15 mouse cellular contexts compared by ENCODE assay signal in the genomic region with DNA sequence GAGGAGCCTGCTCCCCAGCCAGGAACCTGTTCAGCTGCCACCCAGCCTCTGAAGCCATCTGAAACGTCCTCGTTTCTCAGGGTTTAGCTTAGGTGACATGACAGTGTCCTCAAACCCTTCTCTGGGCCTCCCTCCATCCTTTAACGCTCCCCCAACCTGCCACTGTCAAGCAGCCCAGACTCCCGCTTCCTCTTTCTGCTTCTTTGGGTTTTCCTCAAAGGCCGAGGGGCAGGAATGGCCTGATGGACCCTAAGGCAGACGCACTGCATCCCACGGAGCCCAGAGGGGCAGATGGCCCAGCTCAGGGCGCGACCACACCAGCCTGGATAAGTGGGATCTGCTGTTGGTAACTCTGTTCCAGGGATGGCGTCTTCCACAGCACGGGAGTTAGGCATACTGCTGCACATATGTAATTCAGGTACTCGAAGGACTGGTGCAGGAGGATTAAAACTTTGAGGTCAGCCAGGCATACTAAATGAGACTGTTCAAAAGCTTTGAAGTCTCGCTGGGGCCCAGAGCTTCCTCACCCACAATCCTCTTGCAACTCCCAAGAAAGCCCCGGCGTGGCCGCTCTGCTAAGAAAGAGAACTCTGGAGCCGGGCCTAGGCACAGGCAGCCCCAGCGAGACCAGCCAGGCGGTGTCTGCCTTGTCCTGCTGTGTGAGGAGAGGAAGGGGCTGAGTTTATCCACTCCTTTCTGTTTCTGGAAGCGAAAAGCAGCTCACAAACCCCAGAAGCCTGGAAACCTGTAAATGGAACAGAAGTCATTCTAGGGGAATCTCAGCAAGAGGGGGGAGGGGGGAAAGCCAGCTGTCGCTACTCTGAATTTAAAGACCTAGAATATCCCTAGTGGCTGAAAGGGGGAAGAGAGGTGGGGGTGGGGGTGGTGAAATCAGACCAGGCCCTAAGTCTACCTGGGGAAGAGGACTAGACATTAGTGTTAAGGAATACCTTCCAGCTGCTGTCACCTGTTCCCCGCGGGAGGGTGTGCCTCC. TPM values are rescaled to one million over a fixed set of nuclear protein-coding genes. Genes with fewer than 3 reads are reported as not detected.
DNase-seq lines count a peak whose midpoint lies in the region; ATAC-seq and TF ChIP-seq lines count a peak whose summit lies in the region.
"Had no signal": no experiment of that assay in that cellular context is flagged by ENCODE, and none has a peak within 500 bp of the region (broad histone marks: within the 10 kb centered on the region; RNA-seq: fewer than 3 reads in every experiment).

No protein-coding gene starts in this region.

- H3K36me3 ChIP-seq in limb, embryonic 11.5 days (ENCODE audit: control insufficient read depth, insufficient read depth, low read length) = no peaks in the 10 kb centered on the region
- H3K36me3 ChIP-seq in limb, embryonic 10.5 days = peaks cover 4% of the 10 kb centered on the region; the same call in 1 of the 2 replicates
- H3K36me3 ChIP-seq in CH12.LX (replicated peaks in 1 of 2; ENCODE audit: control insufficient read depth in 1 of 2, insufficient read depth in 1 of 2, low read length in 1 of 2) = peaks cover 0 to 13% of the 10 kb centered on the region in 2 experiments
- peaks cover 9% of the 10 kb centered on the region; the same call in 1 of the 2 replicates for H3K36me3 ChIP-seq in embryonic facial prominence, embryonic 14.5 days (ENCODE audit: control insufficient read depth, insufficient read depth, low read length)

- H3K4me2 ChIP-seq in limb, embryonic 11.5 days (ENCODE audit: low read depth, severe bottlenecking) = no peak overlapping the region
- H3K4me2 ChIP-seq in CH12.LX (ENCODE audit: insufficient read depth, low read depth, poor library complexity, severe bottlenecking) = peak overlapping the region; percentile 92
- no peak overlapping the region for H3K4me2 ChIP-seq in embryonic facial prominence, embryonic 14.5 days (ENCODE audit: low read depth, low read length)
- H3K4me2 ChIP-seq: lung, embryonic 14.5 days had no signal

- peak overlapping the region; percentile 47; the same call in 1 of the 2 replicates for H3K9ac ChIP-seq in limb, embryonic 11.5 days (ENCODE audit: low read length)
- H3K9ac ChIP-seq in CH12.LX (ENCODE audit: insufficient read depth, low read depth) = peak overlapping the region; percentile 42
- 0 out of 2 replicates have a peak overlapping the region, but pooled peaks have one; percentile 25 for H3K9ac ChIP-seq in embryonic facial prominence, embryonic 14.5 days (ENCODE audit: low read depth, low read length)
- H3K9ac ChIP-seq: lung, embryonic 14.5 days had no signal

- no peak overlapping the region for H3K4me3 ChIP-seq in limb, embryonic 11.5 days (ENCODE audit: low read depth, low read length)
- no peak overlapping the region for H3K4me3 ChIP-seq in limb, embryonic 10.5 days
- H3K4me3 ChIP-seq in CH12.LX (replicated peaks in 1 of 3; ENCODE audit: low read depth in 2 of 3, low read length in 2 of 3, poor library complexity in 1 of 3) = peak overlapping the region in 1 of 3 experiments; percentile 57
- H3K4me3 ChIP-seq in embryonic facial prominence, embryonic 14.5 days (ENCODE audit: low read depth, low read length) = no peak overlapping the region
- H3K4me3 ChIP-seq in gastrocnemius, adult 2 months = no peak overlapping the region

- WGBS in limb, embryonic 11.5 days = 32% methylated on average over 23 of the region's 23 CpGs
- 32% methylated on average over 23 of the region's 23 CpGs for WGBS in limb, embryonic 10.5 days
- 32% methylated on average over 23 of the region's 23 CpGs for WGBS in embryonic facial prominence, embryonic 14.5 days

- ATAC-seq in limb, embryonic 11.5 days (ENCODE audit: insufficient number of reproducible peaks, low FRiP score, low TSS enrichment, low read depth) = no peak
- no peak for ATAC-seq in embryonic facial prominence, embryonic 14.5 days (ENCODE audit: low read depth)

- dilution Hi-C loops in CH12.LX (cut with MboI; ENCODE audit: extremely low pct_ligation_motif_present, extremely low pct_unique_long_range_greater_than_20kb, low sequenced_read_pairs) = no loop called here

- peak in 1 of 2 experiments; percentile 30; a peak in 1 of 4 replicates for TF ChIP-seq CTCF in CH12.LX (conservative IDR thresholded peaks at IDR 0.05 in 1 of 2, IDR thresholded peaks at IDR 0.05 in 1 of 2; ENCODE audit: low read depth in 2 of 2, low read length in 2 of 2)
- TF ChIP-seq CTCF in gastrocnemius, adult 2 months (IDR thresholded peaks at IDR 0.05) = no peak

- TF ChIP-seq POLR2A in CH12.LX (IDR thresholded peaks at IDR 0.05; ENCODE audit: low read depth, low read length) = peak; percentile 52

- TF ChIP-seq EP300 in CH12.LX (IDR thresholded peaks at IDR 0.05; ENCODE audit: low read length) = peak; percentile 62; the same call in 1 of the 2 replicates

- intact Hi-C loops in gastrocnemius, adult 2 months (cut with DNase I) = no loop called here

- DNase-seq in heart, adult 11 months = peak; percentile 87
- no peak for DNase-seq in heart, adult 18-20 months
- peak; percentile 55 for DNase-seq in limb, embryonic 11.5 days (ENCODE audit: low spot score)
- no peak for DNase-seq in limb, embryonic 10.5 days (ENCODE audit: low spot score)
- DNase-seq in CH12.LX (ENCODE audit: extremely low read depth) = peak; percentile 80
- DNase-seq in embryonic facial prominence, embryonic 14.5 days (ENCODE audit: low spot score) = no peak
- no peak for DNase-seq in gastrocnemius, adult 2 months
- DNase-seq in adrenal gland, adult 18-20 months (ENCODE audit: low spot score in 2 of 2) = no peak
- DNase-seq: adrenal gland, postnatal 36 days; cerebellum, adult 8-10 months; gastrocnemius, postnatal 36 days; heart, postnatal 14 days; kidney, postnatal 36 days; lung, embryonic 14.5 days; thymus, postnatal 14 days had no signal

- in situ Hi-C loops in CH12.LX (cut with MboI; ENCODE audit: low pct_ligation_motif_present, low pct_unique_long_range_greater_than_20kb, low sequenced_read_pairs) = no loop called here

- no peaks in the 10 kb centered on the region for H3K9me3 ChIP-seq in limb, embryonic 11.5 days (ENCODE audit: control insufficient read depth, low read length)
- H3K9me3 ChIP-seq in limb, embryonic 10.5 days (replicated peaks) = no peaks in the 10 kb centered on the region
- no peaks in the 10 kb centered on the region for H3K9me3 ChIP-seq in CH12.LX (replicated peaks; ENCODE audit: low read length)
- H3K9me3 ChIP-seq in embryonic facial prominence, embryonic 14.5 days (ENCODE audit: control insufficient read depth, low read length) = no peaks in the 10 kb centered on the region

- H3K79me2 ChIP-seq in CH12.LX (replicated peaks; ENCODE audit: control insufficient read depth, extremely low read depth, insufficient read depth, poor library complexity, severe bottlenecking) = no peaks in the 10 kb centered on the region

- no peak overlapping the region for H3K27ac ChIP-seq in limb, embryonic 11.5 days (replicated peaks; ENCODE audit: low read depth, low read length)
- H3K27ac ChIP-seq in limb, embryonic 10.5 days = no peak overlapping the region; the same call in 1 of the 2 replicates
- peak overlapping the region; percentile 72 for H3K27ac ChIP-seq in CH12.LX (ENCODE audit: insufficient read depth, low read depth)
- H3K27ac ChIP-seq in embryonic facial prominence, embryonic 14.5 days (replicated peaks; ENCODE audit: low read depth, low read length) = no peak overlapping the region
- no peak overlapping the region for H3K27ac ChIP-seq in gastrocnemius, adult 2 months

- peaks cover 56% of the 10 kb centered on the region for H3K27me3 ChIP-seq in limb, embryonic 11.5 days (ENCODE audit: control insufficient read depth, insufficient read depth, low read length)
- H3K27me3 ChIP-seq in limb, embryonic 10.5 days (ENCODE audit: low read depth, poor library complexity, severe bottlenecking) = peaks cover 71% of the 10 kb centered on the region
- H3K27me3 ChIP-seq in CH12.LX (replicated peaks) = peaks cover 9% of the 10 kb centered on the region
- peaks cover 59% of the 10 kb centered on the region for H3K27me3 ChIP-seq in embryonic facial prominence, embryonic 14.5 days (replicated peaks; ENCODE audit: control insufficient read depth, insufficient read depth, low read length)

- no peak; the same call in 1 of the 2 replicates for TF ChIP-seq RAD21 in CH12.LX (IDR thresholded peaks at IDR 0.05; ENCODE audit: low read depth, low read length)

- peaks cover 27% of the 10 kb centered on the region for H3K4me1 ChIP-seq in limb, embryonic 11.5 days (ENCODE audit: control insufficient read depth, insufficient read depth, low read length)
- H3K4me1 ChIP-seq in limb, embryonic 10.5 days = peaks cover 45% of the 10 kb centered on the region
- H3K4me1 ChIP-seq in CH12.LX (ENCODE audit: control insufficient read depth in 1 of 2, insufficient read depth in 2 of 2) = peaks cover 30 to 65% of the 10 kb centered on the region in 2 experiments
- peaks cover 5% of the 10 kb centered on the region for H3K4me1 ChIP-seq in embryonic facial prominence, embryonic 14.5 days (ENCODE audit: control insufficient read depth, insufficient read depth, low read length)

RNA-seq across cellular contexts. Expression of a gene that starts 1.7 kb away (rescaled TPM):
- total RNA-seq in heart, adult 18-20 months (2021) = 1 to 10 TPM; 3.8 to 5.6 TPM
- polyA plus RNA-seq in limb, embryonic 11.5 days (2014; fragmentation: Nextera tagmentation; extraction: Ambion mirVana) = 0.84 and 0.91 TPM in 2 replicates
- 0.34 and 0.51 TPM in 2 replicates for polyA plus RNA-seq in limb, embryonic 10.5 days (2016; fragmentation: Nextera tagmentation; extraction: Ambion mirVana)
- total RNA-seq in CH12.LX (2012; rRNA removed) = 6.5 and 9.1 TPM in 2 replicates
- total RNA-seq in CH12.LX (2014; rRNA removed) = 2.1 and 3.0 TPM in 2 replicates
- polyA plus RNA-seq in CH12.LX (2012; ENCODE audit: insufficient read length, low read depth) = 6.3 and 7.5 TPM in 2 replicates
- polyA plus RNA-seq in embryonic facial prominence, embryonic 14.5 days (2014; fragmentation: Nextera tagmentation; extraction: Ambion mirVana) = 3.8 and 4.8 TPM in 2 replicates
- total RNA-seq in gastrocnemius, adult 2 months (2021) = not detected
- total RNA-seq in adrenal gland, adult 18-20 months (2021) = under 1 TPM in 1 of 2 experiments, not detected in 1; 0.46 TPM

RNA-seq across cellular contexts. Expression of a gene that starts 8.9 kb away (rescaled TPM):
- total RNA-seq in heart, adult 18-20 months (2021) = 10 to 100 TPM; 16.1 to 17.6 TPM
- polyA plus RNA-seq in limb, embryonic 11.5 days (2014; fragmentation: Nextera tagmentation; extraction: Ambion mirVana) = 30.3 and 34.2 TPM in 2 replicates
- polyA plus RNA-seq in limb, embryonic 10.5 days (2016; fragmentation: Nextera tagmentation; extraction: Ambion mirVana) = 27.5 and 34.4 TPM in 2 replicates
- total RNA-seq in CH12.LX (2012; rRNA removed) (8.8 and 10.0 TPM in 2 replicates), CH12.LX (2014; rRNA removed) (2.6 and 3.3 TPM in 2 replicates)
- 10.2 and 12.5 TPM in 2 replicates for polyA plus RNA-seq in CH12.LX (2012; ENCODE audit: insufficient read length, low read depth)
- polyA plus RNA-seq in embryonic facial prominence, embryonic 14.5 days (2014; fragmentation: Nextera tagmentation; extraction: Ambion mirVana) = 33.8 and 38.1 TPM in 2 replicates
- total RNA-seq in gastrocnemius, adult 2 months (2021) = 1 to 10 TPM; 3.6 to 5.0 TPM
- 10 to 100 TPM; 45.2 to 49.9 TPM for total RNA-seq in adrenal gland, adult 18-20 months (2021)

RNA-seq across cellular contexts. Expression of a gene that starts 42.5 kb away (rescaled TPM):
- total RNA-seq in heart, adult 18-20 months (2021) = 10 to 100 TPM; 25.6 to 28.2 TPM
- polyA plus RNA-seq in limb, embryonic 11.5 days (2014; fragmentation: Nextera tagmentation; extraction: Ambion mirVana) = 19.3 and 20.5 TPM in 2 replicates
- 29.0 and 31.6 TPM in 2 replicates for polyA plus RNA-seq in limb, embryonic 10.5 days (2016; fragmentation: Nextera tagmentation; extraction: Ambion mirVana)
- total RNA-seq in CH12.LX (2012; rRNA removed) (16.8 and 17.0 TPM in 2 replicates), CH12.LX (2014; rRNA removed) (11.6 and 15.0 TPM in 2 replicates)
- polyA plus RNA-seq in CH12.LX (2012; ENCODE audit: insufficient read length, low read depth) = 16.0 and 20.6 TPM in 2 replicates
- polyA plus RNA-seq in embryonic facial prominence, embryonic 14.5 days (2014; fragmentation: Nextera tagmentation; extraction: Ambion mirVana) = 21.8 and 26.5 TPM in 2 replicates
- 10 to 100 TPM; 24.1 to 32.1 TPM for total RNA-seq in gastrocnemius, adult 2 months (2021)
- total RNA-seq in adrenal gland, adult 18-20 months (2021) = 10 to 100 TPM; 16.3 to 19.5 TPM

RNA-seq across cellular contexts. Expression of a gene that starts 42.8 kb away (rescaled TPM):
- total RNA-seq in heart, adult 18-20 months (2021) = 100 to 1,000 TPM in 1 of 2 experiments, 10 to 100 TPM in 1; 70.0 to 104 TPM
- 497 and 511 TPM in 2 replicates for polyA plus RNA-seq in limb, embryonic 11.5 days (2014; fragmentation: Nextera tagmentation; extraction: Ambion mirVana)
- polyA plus RNA-seq in limb, embryonic 10.5 days (2016; fragmentation: Nextera tagmentation; extraction: Ambion mirVana) = 893 and 996 TPM in 2 replicates
- 399 and 425 TPM in 2 replicates for total RNA-seq in CH12.LX (2012; rRNA removed)
- 418 and 428 TPM in 2 replicates for total RNA-seq in CH12.LX (2014; rRNA removed)
- polyA plus RNA-seq in CH12.LX (2012; ENCODE audit: insufficient read length, low read depth) = 1,159 and 1,267 TPM in 2 replicates
- 283 and 350 TPM in 2 replicates for polyA plus RNA-seq in embryonic facial prominence, embryonic 14.5 days (2014; fragmentation: Nextera tagmentation; extraction: Ambion mirVana)
- 10 to 100 TPM; 79.3 to 86.5 TPM for total RNA-seq in gastrocnemius, adult 2 months (2021)
- total RNA-seq in adrenal gland, adult 18-20 months (2021) = 100 to 1,000 TPM; 211 to 300 TPM

Comparison
In these comparisons a context has a peak if more than half of its experiments do, and no peak if none do; other contexts are left out.
1. DNase-seq: peak in heart, adult 11 months (single experiment), limb, embryonic 11.5 days (single experiment) and CH12.LX (single experiment); none in heart, adult 18-20 months (0 of 2), limb, embryonic 10.5 days (single experiment), embryonic facial prominence, embryonic 14.5 days (single experiment), gastrocnemius, adult 2 months (single experiment) and adrenal gland, adult 18-20 months (0 of 2).
2. Peak in every context shown above with its lines, with median percentiles within 50 percentile points of each other: H3K9ac ChIP-seq.